Mouse (Mus musculus): ENCODE results near the gene Rnf144a.

The Rnf144a gene

DNA sequence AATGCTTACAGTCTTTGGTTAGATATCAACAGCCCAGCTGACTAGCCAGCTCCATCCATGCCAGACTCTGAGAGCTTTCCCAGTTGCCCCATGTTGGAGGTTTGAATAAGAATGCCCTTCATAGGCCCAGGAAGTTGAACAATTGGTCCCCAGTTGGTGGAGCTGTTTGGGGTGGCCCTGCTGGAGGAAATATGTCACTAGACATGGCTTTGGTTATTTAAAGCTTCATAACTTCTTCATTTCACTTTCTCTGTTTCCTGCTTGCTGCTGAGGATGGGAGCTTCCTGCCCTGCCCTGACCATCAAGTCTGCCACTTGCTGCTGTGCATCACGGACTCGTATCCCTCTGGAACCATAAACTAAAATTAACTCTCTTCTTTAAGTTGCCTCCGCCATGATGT is 4.6 kb downstream of the Rnf144a start:
- no peak for DNase-seq (ENCODE audit: low read depth, low spot score)

DNA sequence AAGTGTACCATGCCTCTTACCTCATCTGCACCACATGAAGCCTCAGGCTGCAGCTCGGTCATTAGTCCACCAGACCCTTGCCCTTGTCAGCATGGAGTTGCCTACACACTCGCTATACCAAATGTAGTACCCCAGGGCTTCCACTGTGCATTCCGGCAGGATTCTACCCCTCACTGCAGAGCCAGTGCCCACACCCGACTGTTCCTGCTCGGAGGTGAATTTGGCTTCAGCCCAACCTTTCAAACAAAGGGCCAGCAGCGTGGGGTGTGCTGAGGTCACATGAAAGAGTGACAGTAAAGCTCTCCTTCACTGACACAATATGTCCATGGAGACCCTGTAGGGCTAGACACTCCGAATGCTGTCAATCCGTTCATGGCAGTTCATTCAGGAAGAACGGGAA is 6.3 kb downstream of the Rnf144a start:
- DNase-seq (ENCODE audit: low read depth, low spot score), result no peak

DNA sequence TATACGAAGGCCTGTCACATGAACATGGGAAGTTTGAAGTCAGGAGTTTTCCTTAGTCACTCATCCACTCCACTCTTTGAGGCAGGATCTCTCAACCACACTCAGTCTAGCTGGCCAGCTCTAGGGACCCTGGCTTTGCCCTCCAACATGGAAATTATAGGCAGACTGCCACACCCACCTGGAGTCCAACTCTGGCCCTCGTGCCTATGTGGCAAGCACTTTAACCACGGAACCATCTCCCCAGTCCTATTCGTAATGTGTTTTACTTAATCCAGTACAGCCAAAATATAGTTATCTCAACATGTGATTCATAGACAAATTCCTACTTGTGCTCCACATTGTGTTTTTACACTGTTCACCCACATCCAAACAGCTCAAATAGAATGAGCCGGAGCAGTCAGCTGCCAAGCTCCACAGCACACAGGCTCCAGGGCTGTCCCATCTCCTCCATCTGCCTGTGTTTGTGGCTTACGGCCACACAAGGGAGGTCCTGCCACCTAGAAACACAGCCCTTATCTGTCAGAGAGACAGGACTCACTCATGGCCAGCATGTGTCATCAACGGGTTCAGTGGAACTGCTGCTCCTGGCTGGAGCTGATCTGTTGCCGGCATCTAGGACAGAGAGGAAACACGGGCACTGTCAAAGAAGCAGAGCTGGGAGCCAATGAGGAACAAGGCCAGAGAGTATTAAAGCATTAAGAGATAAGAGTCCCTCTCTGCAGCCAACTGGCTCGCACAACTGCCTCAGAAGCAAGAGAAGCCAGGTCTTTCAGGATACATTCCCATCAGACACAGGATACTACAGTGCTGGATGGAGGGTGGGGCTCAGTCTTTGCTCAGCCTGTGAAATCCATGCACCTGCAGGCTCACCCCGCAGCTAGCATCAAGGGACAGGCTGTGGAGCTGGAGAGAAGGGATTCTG is 10.0 kb downstream of the Rnf144a start:
- peak; percentile 56 for DNase-seq (ENCODE audit: low read depth, low spot score)

DNA sequence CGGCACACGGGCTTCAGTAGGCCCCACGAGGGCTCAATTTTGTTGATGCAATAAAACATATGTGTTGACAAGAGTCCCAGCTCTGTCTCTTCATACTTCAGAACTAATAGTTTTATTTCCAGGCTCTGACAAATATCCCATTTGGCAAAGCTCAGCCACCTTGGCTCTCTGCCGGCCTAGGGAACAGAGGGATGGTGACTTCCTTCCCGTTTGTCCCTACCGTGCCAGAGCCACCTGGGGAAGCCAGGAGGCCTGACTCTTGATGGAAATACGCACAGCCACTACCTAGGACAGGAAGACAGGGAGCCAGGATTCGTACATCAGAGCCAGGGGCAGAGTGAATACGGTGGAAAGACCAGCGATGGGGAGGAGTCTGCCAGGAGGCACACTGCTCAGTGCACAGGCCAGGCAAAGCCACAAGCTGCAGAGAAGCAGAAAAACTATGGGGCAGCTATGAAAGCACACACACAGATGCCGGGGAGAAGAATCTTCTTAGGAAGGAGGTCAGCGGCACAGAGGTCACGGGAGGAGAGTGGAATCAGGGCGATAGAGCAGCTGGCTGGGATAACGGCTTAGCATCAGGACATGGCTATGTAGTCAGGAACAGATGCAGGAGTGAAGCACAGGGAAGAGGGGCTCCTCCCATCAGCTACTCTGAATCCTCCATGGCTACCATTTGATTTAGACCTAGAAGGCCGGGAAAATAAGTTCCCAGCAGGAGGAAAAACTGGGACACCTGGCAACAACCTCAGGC is 11.5 kb downstream of the Rnf144a start:
- peak; percentile 37 for DNase-seq (ENCODE audit: low read depth, low spot score)

DNA sequence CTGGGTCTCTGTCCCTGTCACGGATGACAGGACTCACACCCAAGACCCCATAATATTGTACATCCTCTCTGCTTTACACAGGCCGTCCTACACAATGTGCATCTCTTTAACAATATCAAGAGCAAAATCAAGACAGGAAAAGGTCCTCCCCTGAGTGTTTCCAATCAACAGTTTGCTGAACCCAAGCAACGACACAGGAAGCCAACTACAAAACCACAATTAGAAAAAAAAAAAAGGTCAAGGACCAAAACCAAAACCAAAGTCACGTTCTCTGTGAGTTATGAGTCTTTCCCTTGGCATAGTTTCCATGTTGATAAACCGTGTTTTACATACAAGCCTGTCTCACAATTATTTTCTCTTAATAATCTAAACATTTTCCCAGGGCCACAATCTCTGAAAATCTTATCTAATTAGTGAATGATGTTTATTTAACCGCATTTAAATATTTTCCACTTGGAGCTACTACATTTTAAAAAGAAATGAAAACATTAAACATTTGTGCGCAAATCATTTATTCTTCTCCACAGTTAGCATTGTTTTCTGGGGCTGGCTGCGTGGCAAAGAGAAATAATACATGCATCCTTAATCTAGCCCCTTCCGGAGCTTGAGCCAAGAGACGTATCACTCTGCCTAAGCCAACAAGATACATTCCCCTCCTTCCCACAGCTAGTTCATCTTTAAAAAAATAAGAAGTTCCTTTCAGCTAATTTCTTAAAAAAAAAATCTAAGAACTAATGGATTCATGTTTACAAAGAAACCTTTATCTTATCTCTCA is 13.2 kb downstream of the Rnf144a start:
- DNase-seq (ENCODE audit: low read depth, low spot score), result no peak

DNA sequence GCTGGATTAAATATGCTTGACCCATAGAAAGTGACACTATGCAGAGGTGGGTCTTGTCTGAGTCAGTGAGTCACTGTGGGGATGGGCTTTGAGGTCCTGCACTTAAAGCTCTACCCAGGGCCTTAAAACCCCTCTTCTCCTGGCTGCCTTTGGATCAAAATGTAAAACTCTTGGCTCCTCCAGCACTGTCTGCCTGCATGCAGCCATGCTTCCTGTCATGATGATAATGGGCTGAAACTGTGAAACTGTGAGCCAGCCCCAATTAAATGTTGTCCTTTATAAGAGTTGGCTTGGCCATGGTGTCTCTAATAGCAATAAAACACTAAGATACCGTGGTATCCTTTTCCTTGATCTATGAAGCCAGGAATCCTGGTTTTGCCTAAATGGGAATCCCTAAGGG is 13.8 kb downstream of the Rnf144a start:
- no peak for DNase-seq (ENCODE audit: low read depth, low spot score)

DNA sequence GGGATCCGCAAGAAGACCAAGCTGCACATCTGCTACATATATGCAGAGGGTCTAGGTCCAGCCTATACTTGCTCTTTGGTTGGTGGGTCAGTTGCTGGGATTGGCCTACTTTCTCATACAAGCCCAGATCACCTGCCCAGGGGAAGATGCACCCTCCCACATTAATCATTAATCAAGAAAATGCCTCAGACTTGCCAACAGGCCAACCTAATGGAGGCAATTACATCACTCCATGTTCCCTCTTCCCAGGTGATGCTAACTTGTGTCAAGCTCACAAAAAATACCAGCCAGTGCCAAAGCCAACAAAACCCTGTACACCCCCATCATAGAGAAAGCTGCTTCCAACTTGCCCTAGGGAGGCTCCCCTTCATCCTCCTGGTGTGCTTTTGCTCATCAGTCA is 14.3 kb downstream of the Rnf144a start:
- DNase-seq (ENCODE audit: low read depth, low spot score), result no peak

DNA sequence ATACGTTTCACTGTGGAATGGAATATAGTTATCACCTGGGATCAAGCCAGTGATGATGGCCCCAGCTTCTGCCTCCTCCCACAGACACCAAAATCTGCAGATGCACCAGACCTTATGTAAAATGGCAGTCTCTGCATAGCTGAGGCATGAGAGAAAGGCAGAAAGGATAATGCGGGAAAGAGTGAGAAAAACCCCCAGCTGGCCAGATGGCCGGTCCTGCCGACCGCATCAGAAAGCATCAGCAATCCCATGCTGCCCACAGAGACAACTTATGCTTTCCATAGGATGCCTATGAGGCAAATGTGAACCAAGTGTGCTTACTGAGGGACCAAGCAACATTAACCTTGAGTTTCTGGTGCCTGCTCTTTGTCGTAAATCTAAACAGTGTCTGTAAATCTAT is 15.7 kb downstream of the Rnf144a start:
- DNase-seq (ENCODE audit: low read depth, low spot score), result no peak

DNA sequence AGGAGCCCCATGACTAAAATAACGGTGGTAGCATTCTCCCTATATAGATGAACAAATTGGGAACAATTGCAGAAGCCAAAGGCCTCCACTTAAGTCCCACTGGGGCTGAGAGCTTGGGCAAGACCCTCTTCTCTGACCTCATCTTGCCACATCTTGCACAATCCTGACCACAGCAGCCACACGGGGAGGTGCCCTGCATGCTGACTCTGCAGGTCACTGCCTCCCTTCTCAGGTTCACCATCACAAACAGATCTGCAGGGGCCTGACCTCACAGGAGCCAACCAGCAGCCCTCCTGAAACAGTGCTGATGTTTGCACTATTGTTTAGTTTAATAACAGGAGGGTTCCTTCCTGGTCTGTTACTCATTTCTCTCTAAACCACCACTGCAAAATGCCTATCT is 16.5 kb downstream of the Rnf144a start:
- no peak for DNase-seq (ENCODE audit: low read depth, low spot score)

DNA sequence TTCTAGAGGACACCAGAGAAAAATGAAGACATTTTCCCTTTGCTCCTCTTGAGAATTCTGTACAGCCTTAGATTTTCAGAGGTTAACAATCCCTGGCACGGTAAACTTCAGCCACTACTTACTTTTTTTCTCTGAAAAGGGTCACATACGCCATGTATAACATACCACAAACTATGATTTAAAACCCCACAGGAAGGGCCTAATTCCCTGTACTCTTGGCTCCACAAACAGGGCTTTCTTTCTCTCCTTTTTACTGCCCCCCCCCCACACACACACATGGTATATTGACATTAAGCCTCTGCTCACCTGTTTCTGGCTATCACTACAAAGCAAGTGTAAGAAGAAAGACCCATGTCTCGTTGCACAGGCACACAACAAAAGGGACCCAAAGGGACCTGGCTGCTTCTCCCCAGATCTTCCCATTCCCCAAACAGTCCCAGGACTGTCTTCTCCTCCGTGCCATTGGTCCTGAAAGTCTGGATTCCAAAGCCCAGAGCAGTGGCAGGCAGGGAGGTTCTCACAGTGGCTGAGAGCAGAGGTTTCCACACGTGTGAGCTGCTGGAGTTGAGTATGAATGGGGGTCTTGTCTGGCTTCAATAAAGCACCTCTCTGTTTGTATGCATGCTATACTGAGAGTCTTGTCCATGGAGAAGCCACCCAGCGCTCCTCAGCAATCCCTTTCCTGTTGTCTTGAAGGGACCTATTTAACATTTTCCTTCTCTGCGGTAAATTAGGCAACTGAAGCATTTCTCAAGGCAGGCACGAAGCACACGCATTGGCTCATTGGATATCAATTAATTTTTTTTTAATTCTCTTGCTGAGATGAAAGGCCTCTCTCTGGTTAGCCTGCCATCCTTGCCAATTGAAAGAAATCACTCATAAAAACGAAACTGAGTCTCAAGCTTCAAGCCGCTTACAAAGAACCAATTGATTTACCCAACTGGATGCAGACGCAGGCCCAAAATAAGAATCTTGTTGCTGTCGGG is 20.3 kb downstream of the Rnf144a start:
- no peak for DNase-seq (ENCODE audit: low read depth, low spot score)

DNA sequence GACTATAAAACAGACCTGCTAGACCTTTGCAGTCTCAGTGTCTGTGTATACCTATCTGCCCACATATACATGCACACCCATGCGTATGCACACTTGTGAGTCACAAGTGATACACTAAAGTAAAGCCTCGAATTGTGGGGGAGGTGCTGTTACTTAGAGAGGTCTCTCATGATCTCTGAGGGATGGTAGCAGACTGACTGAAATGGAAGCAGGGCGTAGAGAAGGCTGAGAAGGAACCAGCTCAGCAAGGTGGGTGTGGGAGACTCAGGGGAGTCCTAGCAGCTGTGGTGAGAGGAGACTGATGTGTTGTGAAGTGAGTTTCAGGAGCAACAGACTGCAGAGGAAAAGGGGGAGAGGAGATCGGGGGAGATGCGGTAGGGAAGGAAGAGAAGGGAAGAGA is 21.8 kb downstream of the Rnf144a start:
- no peak for DNase-seq (ENCODE audit: low read depth, low spot score)

DNA sequence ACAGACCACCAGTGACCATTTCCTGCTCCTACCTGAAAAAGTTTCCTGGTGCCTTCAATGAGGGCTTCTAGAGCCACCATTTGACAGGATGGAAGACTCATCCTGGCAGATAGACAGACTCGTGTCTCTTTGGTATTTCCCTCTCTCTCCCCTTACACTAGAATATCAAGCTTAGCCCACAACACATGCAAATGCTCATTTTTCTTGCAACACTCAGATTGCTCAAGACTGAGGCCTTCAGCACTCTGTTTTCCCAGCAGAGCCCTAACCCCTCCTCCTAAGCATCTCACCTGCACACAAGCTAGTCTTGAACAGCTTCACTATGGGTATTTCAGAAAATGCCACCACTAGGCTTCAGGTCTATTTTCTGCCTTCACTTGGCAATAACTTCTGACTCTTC is 23.9 kb downstream of the Rnf144a start:
- no peak for DNase-seq (ENCODE audit: low read depth, low spot score)

DNA sequence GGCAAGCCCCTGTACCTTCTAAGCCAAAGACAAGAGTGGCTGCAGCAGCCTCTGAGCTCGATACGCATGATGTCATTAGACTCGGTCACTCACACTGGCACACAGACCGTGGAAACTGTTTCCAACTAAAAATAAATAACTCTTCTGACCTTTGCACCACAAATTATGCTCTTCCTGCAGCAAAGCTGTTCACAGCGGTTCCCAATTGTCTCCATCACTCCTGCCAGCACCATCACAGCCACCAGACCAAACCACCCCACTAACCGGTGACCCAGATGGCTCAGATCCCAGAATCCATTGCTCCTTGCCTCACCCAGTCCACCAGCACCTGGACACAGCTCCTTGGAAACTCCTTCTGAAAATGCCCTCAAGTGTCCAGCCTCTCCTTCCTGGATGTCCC is 27.5 kb downstream of the Rnf144a start:
- no peak for DNase-seq (ENCODE audit: low read depth, low spot score)

DNA sequence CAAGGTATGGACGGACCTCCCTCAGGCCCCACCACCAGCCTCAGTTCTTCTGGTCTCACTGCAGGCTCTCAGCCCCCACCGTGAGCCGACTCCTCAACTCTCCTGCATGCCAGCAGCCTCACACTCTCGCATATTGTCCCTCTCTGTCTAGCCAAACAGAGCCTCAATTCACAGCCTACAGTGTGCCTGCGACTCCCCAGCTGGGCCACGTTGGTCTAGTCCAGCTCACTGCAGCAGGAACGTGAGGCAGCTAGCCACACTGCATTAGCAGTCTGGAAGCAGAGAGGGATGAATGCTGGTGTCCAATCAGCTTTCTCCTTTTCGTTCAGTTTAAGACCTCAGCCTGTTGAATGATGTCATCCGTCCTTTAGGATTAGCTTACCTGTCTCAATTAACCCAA is 28.1 kb downstream of the Rnf144a start:
- no peak for DNase-seq (ENCODE audit: low read depth, low spot score)

DNA sequence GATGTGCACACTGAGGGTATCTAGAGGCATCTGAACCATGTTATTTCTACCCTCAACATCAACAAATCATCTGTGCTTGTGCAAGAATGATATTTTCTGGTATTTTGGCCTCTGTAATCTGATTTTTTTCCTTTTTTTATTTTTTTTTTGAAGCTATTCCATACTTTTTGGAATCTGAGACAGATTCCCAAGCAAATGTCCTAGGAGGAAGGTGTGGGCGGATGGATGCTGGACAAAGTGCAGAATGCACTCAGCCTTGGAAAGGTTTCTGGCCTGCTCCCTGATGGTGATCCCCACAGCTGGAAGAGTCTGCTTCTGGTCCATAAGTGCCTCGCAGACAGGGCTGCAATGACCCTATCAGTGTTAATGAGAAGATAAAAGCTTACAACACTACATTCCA is 28.9 kb downstream of the Rnf144a start:
- no peak for DNase-seq (ENCODE audit: low read depth, low spot score)

DNA sequence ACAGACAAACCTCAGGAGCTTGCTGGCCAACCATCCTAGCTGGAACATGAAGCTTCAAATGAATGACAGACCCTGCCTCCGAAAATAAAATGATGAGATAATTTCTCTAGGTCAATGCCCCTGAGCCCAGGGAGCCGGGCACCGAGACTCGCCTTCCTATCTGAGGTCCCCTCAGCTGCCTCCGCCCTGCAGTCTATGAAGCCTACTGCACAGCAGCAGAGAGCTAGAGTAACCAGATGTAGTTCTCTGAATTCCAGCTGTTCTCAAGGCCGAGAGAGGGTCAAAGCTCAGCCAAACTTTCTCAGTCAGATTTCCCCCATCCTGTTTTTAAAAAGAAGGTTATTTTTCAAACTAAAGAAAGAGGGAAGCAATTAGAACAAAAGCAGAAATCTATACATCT is 29.3 kb downstream of the Rnf144a start:
- DNase-seq (ENCODE audit: low read depth, low spot score), result no peak

DNA sequence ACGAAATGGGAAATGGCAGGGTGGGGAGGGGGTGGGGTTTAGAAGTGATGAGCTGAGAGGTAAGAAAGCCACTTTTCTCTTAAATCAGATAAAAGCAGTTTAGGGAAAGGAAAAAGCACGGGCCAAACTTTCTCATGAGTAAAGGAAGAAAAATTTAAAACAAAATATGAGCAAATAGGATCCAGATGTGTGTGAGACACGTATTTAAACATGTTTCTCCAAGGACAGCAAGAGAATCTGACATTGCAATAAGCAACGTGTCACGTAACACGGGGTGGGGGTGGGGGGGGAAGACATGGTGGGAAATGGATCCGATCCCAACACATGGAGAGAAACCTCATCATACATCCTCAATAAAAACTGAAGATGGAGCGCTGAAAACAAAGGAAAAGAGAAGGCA is 33.3 kb downstream of the Rnf144a start:
- DNase-seq (ENCODE audit: low read depth, low spot score), result no peak

DNA sequence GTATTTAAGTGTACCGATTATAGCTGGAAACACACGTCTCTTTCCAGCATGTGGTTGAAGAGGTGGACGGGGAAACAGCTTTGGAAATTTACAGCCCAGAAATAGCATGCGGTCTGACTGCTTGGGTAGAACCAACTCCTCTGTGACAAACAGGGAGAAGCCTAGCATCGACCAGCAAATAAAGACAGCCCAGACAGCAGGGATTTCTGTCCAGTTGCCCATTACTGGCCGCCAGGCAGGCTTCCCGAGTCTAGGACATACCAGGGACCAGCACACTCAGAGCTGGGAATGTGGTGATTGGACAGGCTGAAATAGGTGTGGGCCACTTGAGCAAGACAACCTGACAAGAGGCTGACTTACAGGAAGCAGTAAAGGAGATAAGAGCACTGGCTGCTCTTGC is 35.3 kb downstream of the Rnf144a start:
- DNase-seq (ENCODE audit: low read depth, low spot score), result no peak

DNA sequence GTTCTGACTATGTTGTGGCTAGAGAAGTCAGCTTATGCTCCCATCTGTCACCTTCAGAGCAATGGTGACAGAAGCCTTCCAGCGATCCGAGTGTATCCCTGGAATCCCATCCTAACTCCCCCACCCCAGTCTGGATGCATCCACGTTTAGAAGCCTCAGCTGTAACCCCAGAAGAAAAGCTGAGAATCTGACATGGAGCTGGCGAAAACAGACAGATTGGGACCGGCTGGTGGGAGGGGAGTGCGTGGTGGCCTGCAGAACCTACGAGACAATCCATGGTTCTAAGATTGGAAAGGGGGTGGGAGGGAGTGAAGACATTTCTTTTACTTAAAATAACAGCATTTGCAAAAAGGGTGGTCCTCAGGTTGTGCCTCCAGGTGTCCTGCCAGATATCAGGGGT is 37.4 kb downstream of the Rnf144a start:
- no peak for DNase-seq (ENCODE audit: low read depth, low spot score)

DNA sequence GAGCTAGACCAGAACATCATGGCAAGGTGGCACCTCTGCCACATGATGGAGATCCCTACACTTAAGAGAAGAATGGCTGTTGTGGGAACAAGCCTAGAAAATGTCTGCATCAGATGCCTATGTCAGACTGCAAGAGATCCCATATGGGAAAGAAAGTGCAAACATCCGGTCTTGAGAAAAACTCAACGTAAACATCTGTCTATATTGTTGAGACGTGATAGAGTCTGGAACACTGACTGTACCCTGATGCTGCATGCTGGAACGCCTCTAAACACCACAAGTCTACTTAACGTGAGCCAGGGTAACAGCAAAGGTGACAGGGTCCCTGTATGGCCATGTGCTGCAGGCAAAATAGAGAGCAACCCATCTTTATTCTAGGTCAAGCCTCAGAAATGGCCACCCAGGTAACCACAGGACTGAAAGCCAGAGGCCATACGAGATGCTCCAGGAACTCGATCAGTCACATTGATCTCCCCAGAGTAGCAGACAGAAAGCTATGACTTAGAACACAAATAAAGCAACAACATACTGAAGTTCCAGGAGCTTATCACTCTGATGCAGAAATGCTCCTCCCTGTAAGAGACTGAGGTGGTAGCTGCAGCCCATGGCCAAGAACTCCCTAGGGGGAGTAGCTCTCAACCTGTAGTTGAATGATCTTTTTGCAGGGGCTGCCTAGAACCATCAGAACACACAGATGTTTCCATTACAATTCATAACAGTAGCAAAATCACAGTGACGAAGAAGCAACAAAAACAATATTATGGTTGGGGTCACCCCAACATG is 38.3 kb downstream of the Rnf144a start:
- no peak for DNase-seq (ENCODE audit: low read depth, low spot score)

Data from retina, postnatal 7 days (tissue).